Mouse (Mus musculus) c-Kit-positive CD71-positive TER-119-positive erythroid progenitor cells, embryonic 14.5 days (primary cell): ENCODE measurements around the gene Zfp212.
"Not testable (repeated sequence)": the region's sequence is repeated elsewhere in the genome, so short reads cannot be mapped to it uniquely, and the experiment has no call there.

Experiments
- DNase-seq: peaks from one replicate; pipeline ENCODE4 v3.0.0-alpha.2; 2013; ENCODE audit warnings: low spot score

The Zfp212 gene

DNA sequence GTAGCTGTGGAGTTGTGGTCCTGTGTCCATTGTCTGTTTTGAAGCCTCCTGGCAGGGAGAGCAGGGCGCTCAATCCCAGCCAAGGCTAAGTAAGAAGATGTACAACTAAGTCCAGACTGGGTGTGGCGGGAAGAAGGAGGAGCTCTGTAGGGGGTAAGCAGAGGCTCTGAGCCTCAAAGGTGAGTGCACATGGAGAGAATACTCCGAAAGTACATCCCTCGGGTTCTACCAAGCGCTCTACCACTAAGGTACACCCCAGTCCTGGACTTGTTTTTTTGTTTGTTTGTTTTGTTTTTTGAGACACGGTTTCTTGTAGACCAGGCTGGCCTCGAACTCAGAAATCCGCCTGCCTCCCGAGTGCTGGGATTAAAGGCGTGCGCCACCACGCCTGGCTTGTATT is 22.2 kb downstream of the Zfp212 start:
- peak; percentile 24 for DNase-seq

- peak; percentile 61 for DNase-seq
These were observed 22.9 kb downstream of the Zfp212 start for GRCm38 (mm10) chr6:47943021-47943691.

DNA sequence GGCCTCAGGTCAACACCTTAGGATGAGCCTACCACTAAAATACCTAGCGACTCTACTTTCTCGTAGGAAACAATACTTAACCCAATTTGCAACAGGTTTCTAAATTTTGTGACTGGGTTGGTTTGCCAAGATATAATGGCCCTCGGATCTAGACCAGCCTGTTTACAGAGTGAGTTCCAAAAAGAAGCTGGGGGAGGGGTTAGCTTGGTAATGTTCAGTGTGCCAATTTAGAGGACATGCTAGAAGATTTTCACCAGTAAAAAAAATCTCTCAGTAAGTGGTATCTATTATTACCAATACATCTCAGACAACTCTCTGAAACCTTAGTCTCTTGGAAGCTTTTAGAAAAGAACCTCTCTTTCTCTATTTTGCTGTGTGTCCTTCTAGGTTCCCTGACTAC is 23.4 kb downstream of the Zfp212 start:
- DNase-seq, result peak; percentile 18

DNA sequence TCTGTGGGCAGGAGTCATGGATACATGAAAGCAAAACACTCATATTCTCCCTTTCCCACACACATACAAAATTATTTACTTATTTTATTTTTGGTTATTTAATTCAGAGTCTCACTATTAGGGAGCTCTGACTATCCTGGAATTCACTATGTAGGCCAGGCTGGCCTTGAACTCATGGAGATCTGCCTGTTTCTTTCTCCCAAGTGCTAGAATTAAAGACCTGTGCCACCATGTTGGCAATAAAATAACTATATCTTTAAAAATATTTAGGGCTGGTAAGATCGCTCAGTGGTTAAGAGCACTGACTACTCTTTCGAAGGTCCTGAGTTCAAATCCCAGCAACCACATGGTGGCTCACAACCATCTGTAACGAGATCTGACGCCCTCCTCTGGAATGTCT is 27.1 kb downstream of the Zfp212 start:
- DNase-seq, result no peak

DNA sequence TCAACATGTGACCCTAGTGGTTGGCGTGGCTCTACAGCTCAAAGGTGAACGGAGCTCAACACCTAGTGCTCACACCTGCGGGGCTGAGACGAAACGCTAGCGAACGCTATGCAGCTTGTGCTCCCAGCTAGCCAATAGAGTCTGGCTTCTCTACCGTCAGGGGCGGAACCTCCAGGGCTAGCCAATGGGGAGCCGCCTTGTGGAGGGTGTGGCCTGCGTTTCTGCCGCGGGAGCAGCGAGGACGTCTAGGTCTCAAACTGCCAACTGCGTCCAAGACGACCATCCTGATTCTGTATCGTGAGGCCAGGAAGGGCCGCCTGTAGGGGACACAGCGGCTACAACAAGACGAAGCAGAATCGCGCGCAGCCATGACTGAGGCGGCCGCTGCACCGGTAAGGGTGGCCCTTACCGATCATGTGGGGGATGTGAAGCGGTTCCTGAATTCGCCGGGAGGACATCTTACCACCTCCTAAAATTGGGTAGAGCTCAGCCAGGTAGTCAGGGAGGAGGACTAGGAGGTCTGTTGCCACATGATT is 33.0 kb downstream of the Zfp212 start, which contains the start of gene Zfp956:
Zfp956 (plus strand) TSS at position 200 of the 536 bp plus-strand sequence.
- peak; percentile 93 for DNase-seq

- no peak for DNase-seq
These were observed 34.1 kb downstream of the Zfp212 start for GRCm38 (mm10) chr6:47954425-47954824.

DNA sequence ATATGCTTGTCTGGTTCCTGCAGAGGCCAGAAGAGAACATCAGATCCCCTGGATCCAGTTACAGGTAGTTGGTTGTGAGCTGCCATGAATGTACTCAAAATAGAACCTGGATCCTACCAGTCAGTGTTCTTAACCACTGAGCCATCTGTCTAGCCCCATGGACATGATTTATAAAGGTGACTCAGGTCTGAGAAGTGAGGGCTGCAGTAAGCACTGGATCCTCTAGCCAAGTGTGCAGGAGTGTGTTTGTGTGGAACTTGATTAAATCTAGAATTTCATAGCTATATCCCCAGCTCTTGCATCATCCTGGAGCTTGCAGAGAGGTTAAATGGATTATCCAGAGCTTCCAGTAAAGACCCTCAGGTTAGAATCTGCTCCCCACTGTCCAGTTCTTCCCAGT is 37.5 kb downstream of the Zfp212 start:
- no peak for DNase-seq

DNA sequence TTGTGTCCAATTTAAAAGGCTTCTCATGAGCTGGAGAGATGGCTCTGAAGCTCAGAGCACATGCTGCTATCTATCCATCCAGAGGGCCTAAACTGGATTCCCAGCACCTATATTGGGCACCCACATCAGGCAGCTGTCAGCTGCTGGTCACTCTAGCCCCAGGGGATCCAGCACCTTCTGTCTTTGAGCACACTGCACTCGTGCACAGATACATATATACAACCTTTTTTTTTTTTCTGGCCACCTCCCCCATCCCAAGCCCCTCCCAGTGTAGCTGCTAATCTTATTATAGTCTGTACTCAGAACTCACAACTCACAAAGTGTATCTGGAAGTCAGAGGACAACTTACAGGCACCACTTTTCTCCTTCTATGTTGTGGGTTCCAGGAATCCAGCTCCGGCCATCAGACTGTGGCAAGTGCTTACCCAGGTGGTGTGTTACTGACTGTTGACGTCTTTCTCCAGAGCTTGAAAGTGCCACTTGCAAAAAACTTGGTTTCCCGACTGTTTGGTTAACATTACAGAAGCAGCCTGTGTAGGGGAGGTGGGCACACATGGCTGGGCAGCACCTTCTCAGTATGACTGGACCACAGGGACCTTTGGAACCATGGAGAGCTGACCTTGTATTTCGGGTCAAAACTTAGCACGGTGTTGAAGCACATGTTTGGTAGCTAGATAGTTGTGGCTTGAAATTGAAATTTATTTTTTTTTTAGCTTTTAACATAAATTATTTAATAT is 40.6 kb downstream of the Zfp212 start:
- DNase-seq, result no peak

- DNase-seq, result no peak
These were observed 42.8 kb downstream of the Zfp212 start for GRCm38 (mm10) chr6:47963051-47963450.

DNA sequence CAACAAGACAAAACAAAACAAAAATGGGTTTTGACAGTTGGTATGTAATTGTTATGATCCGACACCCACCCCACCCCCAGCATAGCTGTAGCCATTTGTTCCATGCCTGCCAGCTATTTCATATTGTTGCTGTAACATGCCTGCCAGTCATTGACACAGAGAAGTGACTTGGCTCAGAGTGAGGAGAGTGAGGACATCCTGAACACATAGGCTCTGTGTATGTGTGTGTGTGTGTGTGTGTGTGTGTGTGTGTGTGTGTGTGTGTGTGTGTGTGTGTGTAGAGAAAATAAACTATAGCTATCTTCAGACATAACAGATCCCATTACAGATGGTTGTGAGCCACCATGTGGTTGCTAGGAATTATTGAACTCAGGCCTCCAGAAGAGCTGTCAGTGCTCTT is 47.9 kb downstream of the Zfp212 start:
- not testable (repeated sequence) for DNase-seq

GRCm38 (mm10) chr6:47974599-47974998 is 54.3 kb downstream of the Zfp212 start:
- DNase-seq, result no peak

DNA sequence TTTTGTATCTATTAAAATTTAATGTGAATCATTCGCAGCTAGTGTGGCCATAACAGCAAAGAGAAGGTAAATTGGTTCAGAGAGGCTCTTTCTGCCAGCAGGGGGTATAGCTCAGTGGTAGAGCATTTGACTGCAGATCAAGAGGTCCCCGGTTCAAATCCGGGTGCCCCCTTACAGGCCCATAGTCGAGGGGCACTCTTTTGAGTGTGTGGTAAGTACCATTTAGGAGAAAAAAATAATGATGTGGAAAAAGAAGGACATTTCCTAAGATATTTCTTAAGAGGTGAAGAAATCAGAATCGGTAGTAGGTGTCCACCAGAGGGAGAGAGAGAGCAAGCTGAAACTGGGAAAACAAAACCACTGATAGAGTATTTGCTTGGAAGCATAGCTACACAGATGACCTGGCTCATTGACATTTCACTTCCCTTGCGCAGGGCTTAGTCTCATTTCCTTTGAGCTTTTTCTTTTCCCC is 58.7 kb downstream of the Zfp212 start:
- peak; percentile 66 for DNase-seq
